In the genomic region with DNA sequence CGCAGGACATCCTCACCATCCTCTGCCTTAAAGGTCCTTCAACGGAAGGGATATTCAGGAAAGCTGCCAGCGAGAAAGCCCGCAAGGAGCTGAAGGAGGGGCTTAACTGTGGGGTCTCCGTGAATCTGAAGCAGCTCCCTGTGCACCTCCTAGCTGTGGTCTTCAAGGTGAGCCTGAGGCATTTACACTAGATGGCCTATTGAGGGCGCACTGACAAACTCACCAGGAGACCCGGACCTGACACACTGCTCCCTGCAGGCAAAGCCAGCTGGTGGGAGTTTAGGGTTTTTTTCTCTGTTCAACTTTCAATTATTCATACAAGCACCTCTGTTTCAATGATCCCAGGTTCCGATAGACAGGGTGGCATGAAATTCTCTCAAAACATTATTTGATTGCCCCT, we compare ENCODE assay signal across 9 mouse cellular contexts. TPM values are rescaled to one million over a fixed set of nuclear protein-coding genes. Genes with fewer than 3 reads are reported as not detected.
DNase-seq lines count a peak whose midpoint lies in the region; ATAC-seq and TF ChIP-seq lines count a peak whose summit lies in the region.
"Had no signal": no experiment of that assay in that cellular context is flagged by ENCODE, and none has a peak within 500 bp of the region (broad histone marks: within the 10 kb centered on the region; RNA-seq: fewer than 3 reads in every experiment).

No protein-coding gene starts in this region.

- TF ChIP-seq CTCF in kidney, postnatal 0 days (IDR thresholded peaks at IDR 0.05; ENCODE audit: low read depth), result peak; percentile 63
- 0 out of 2 replicates have a peak, but pooled peaks have one; percentile 11 for TF ChIP-seq CTCF in bone marrow, adult 2 months (IDR thresholded peaks at IDR 0.05; ENCODE audit: control insufficient read depth, insufficient read depth, low read length)

- H3K4me1 ChIP-seq in kidney, postnatal 0 days (replicated peaks; ENCODE audit: insufficient read depth, low read length), result peaks cover 7% of the 10 kb centered on the region; the same call in 1 of the 2 replicates
- H3K4me1 ChIP-seq in kidney, embryonic 14.5 days (ENCODE audit: control insufficient read depth, insufficient read depth, low read length), result peaks cover 12% of the 10 kb centered on the region; the same call in 1 of the 2 replicates
- peaks cover 1% of the 10 kb centered on the region for H3K4me1 ChIP-seq in bone marrow, adult 2 months (ENCODE audit: control insufficient read depth, insufficient read depth, low read length)

- H3K36me3 ChIP-seq in kidney, postnatal 0 days (ENCODE audit: insufficient read depth, low read length), result no peaks in the 10 kb centered on the region
- no peaks in the 10 kb centered on the region for H3K36me3 ChIP-seq in kidney, embryonic 14.5 days (ENCODE audit: control insufficient read depth, insufficient read depth, low read length)
- H3K36me3 ChIP-seq: limb, embryonic 13.5 days had no signal

- H3K9ac ChIP-seq in kidney, postnatal 0 days (ENCODE audit: low read depth, low read length), result no peak overlapping the region
- H3K9ac ChIP-seq in kidney, embryonic 14.5 days (ENCODE audit: low read depth, low read length), result no peak overlapping the region
- H3K9ac ChIP-seq: limb, embryonic 13.5 days had no signal

- H3K9me3 ChIP-seq in kidney, postnatal 0 days (replicated peaks; ENCODE audit: low read length), result no peaks in the 10 kb centered on the region
- H3K9me3 ChIP-seq in kidney, embryonic 14.5 days (ENCODE audit: control insufficient read depth, low read length), result no peaks in the 10 kb centered on the region
- H3K9me3 ChIP-seq: limb, embryonic 13.5 days had no signal

- no peak overlapping the region for H3K4me2 ChIP-seq in kidney, postnatal 0 days (ENCODE audit: low read length)
- H3K4me2 ChIP-seq in kidney, embryonic 14.5 days (replicated peaks; ENCODE audit: low read depth, low read length), result no peak overlapping the region
- H3K4me2 ChIP-seq: limb, embryonic 13.5 days had no signal

- TF ChIP-seq POLR2A in bone marrow, adult 2 months (IDR thresholded peaks at IDR 0.05; ENCODE audit: borderline replicate concordance, control insufficient read depth, low read depth, low read length), result no peak

- no peak overlapping the region for H3K27ac ChIP-seq in kidney, postnatal 0 days
- no peak overlapping the region for H3K27ac ChIP-seq in kidney, embryonic 14.5 days (ENCODE audit: low read depth, low read length)
- no peak overlapping the region for H3K27ac ChIP-seq in bone marrow, adult 2 months (ENCODE audit: control insufficient read depth, insufficient read depth, low read depth, low read length, poor library complexity)
- H3K27ac ChIP-seq: limb, embryonic 13.5 days; macrophage had no signal

- no peaks in the 10 kb centered on the region for H3K27me3 ChIP-seq in kidney, postnatal 0 days (ENCODE audit: insufficient read depth, low read length)
- H3K27me3 ChIP-seq in kidney, embryonic 14.5 days (ENCODE audit: control insufficient read depth, insufficient read depth, low read length), result no peaks in the 10 kb centered on the region
- H3K27me3 ChIP-seq: limb, embryonic 13.5 days had no signal

- no peak for ATAC-seq in kidney, postnatal 0 days (replicated peaks; ENCODE audit: low FRiP score, low read depth)
- no peak for ATAC-seq in kidney, embryonic 14.5 days (ENCODE audit: low FRiP score, low TSS enrichment)
- no peak for ATAC-seq in frontal cortex, adult (ENCODE audit: low TSS enrichment)

- peak; percentile 53 for DNase-seq in kidney, postnatal 0 days (ENCODE audit: low spot score)
- DNase-seq in 416B (ENCODE audit: low read depth), result peak; percentile 42
- DNase-seq in B cell, adult 2 months, result peak; percentile 34 to 35
- DNase-seq in c-Kit-positive CD71-positive TER-119-positive erythroid progenitor cells, embryonic 14.5 days (ENCODE audit: low spot score), result no peak

- H3K4me3 ChIP-seq in kidney, postnatal 0 days (replicated peaks; ENCODE audit: low read depth, low read length), result no peak overlapping the region
- H3K4me3 ChIP-seq in kidney, embryonic 14.5 days (ENCODE audit: low read length), result no peak overlapping the region
- no peak overlapping the region for H3K4me3 ChIP-seq in bone marrow, adult 2 months (replicated peaks; ENCODE audit: control insufficient read depth, low read depth, low read length)
- H3K4me3 ChIP-seq: limb, embryonic 13.5 days had no signal

- WGBS in kidney, postnatal 0 days, result 33% methylated on average over 8 of the region's 8 CpGs
- WGBS in kidney, embryonic 14.5 days, result 35% methylated on average over 8 of the region's 8 CpGs
- 74% methylated on average over 8 of the region's 8 CpGs for WGBS in bone marrow, adult 2 months

RNA-seq across cellular contexts. Expression of a gene that starts 3.5 kb away (rescaled TPM):
- 0.68 and 0.74 TPM in 2 replicates for polyA plus RNA-seq in kidney, postnatal 0 days (2015; fragmentation: Nextera tagmentation; extraction: Ambion mirVana)
- polyA plus RNA-seq in kidney, embryonic 14.5 days (2014; fragmentation: Nextera tagmentation; extraction: Ambion mirVana), result 0.66 and 0.93 TPM in 2 replicates
- polyA plus RNA-seq in bone marrow, adult 2 months (2011; ENCODE audit: insufficient read depth, insufficient read length, low replicate concordance, missing spikeins), result 3.6 and 8.7 TPM in 2 replicates

RNA-seq across cellular contexts. Expression of a gene that starts 16.1 kb away (rescaled TPM):
- 60.5 and 73.0 TPM in 2 replicates for polyA plus RNA-seq in kidney, postnatal 0 days (2015; fragmentation: Nextera tagmentation; extraction: Ambion mirVana)
- 50.9 and 67.2 TPM in 2 replicates for polyA plus RNA-seq in kidney, embryonic 14.5 days (2014; fragmentation: Nextera tagmentation; extraction: Ambion mirVana)
- 8.0 and 23.6 TPM in 2 replicates for polyA plus RNA-seq in bone marrow, adult 2 months (2011; ENCODE audit: insufficient read depth, insufficient read length, low replicate concordance, missing spikeins)
